ENCODE assay signal across 6 mouse cellular contexts in genomic region chr5:75931458-75931857, GRCm38 (mm10). TPM values are rescaled to one million over a fixed set of nuclear protein-coding genes. Genes with fewer than 3 reads are reported as not detected.
DNase-seq lines count a peak whose midpoint lies in the region; ATAC-seq lines count a peak whose summit lies in the region.
"Not testable (repeated sequence)": the region's sequence is repeated elsewhere in the genome, so short reads cannot be mapped to it uniquely, and the experiment has no call there.
"Had no signal": no experiment of that assay in that cellular context is flagged by ENCODE, and none has a peak within 500 bp of the region (broad histone marks: within the 10 kb centered on the region; RNA-seq: fewer than 3 reads in every experiment).

No protein-coding gene starts in this region.

- not testable (repeated sequence) for H3K36me3 ChIP-seq in embryonic facial prominence, embryonic 12.5 days; heart, embryonic 10.5 days; midbrain, embryonic 11.5 days (ENCODE audit: control insufficient read depth, insufficient read depth, low read length)

- not testable (repeated sequence) for H3K4me1 ChIP-seq in embryonic facial prominence, embryonic 12.5 days; midbrain, embryonic 11.5 days (ENCODE audit: control insufficient read depth, insufficient read depth, low read length)
- H3K4me1 ChIP-seq in heart, embryonic 10.5 days: peaks cover 30% of the 10 kb centered on the region

- DNase-seq in heart, adult 11 months: peak; percentile 61
- DNase-seq in heart, embryonic 10.5 days (ENCODE audit: low spot score): not testable (repeated sequence)
- peak; percentile 61 for DNase-seq in midbrain, embryonic 11.5 days (ENCODE audit: low spot score, missing footprints)

- H3K9ac ChIP-seq in embryonic facial prominence, embryonic 12.5 days: peak overlapping the region; percentile 30; the same call in 1 of the 2 replicates
- H3K9ac ChIP-seq in midbrain, embryonic 11.5 days (ENCODE audit: low read length): not testable (repeated sequence)

- H3K4me2 ChIP-seq in embryonic facial prominence, embryonic 12.5 days (replicated peaks); midbrain, embryonic 11.5 days: not testable (repeated sequence)

- not testable (repeated sequence) for ATAC-seq in embryonic facial prominence, embryonic 12.5 days (ENCODE audit: insufficient number of reproducible peaks, insufficient read depth, low FRiP score, low TSS enrichment); midbrain, embryonic 11.5 days (ENCODE audit: low FRiP score)

- not testable (repeated sequence) for H3K27me3 ChIP-seq in embryonic facial prominence, embryonic 12.5 days; heart, embryonic 10.5 days (ENCODE audit: insufficient read depth, poor library complexity, severe bottlenecking); midbrain, embryonic 11.5 days (ENCODE audit: control insufficient read depth, insufficient read depth, low read length)

- WGBS in embryonic facial prominence, embryonic 12.5 days: 79% methylated on average over 4 of the region's 4 CpGs
- 87% methylated on average over 4 of the region's 4 CpGs for WGBS in heart, embryonic 10.5 days
- 82% methylated on average over 4 of the region's 4 CpGs for WGBS in midbrain, embryonic 11.5 days

- not testable (repeated sequence) for H3K4me3 ChIP-seq in embryonic facial prominence, embryonic 12.5 days; heart, embryonic 10.5 days; midbrain, embryonic 11.5 days (ENCODE audit: low read depth, low read length)

- not testable (repeated sequence) for H3K9me3 ChIP-seq in embryonic facial prominence, embryonic 12.5 days; heart, embryonic 10.5 days; midbrain, embryonic 11.5 days (ENCODE audit: control insufficient read depth, low read length)

- not testable (repeated sequence) for H3K27ac ChIP-seq in embryonic facial prominence, embryonic 12.5 days; midbrain, embryonic 11.5 days (ENCODE audit: low read depth, low read length)
- H3K27ac ChIP-seq in heart, embryonic 10.5 days: peak overlapping the region; percentile 29; the same call in 1 of the 2 replicates

RNA-seq across cellular contexts. Expression of gene Kdr, which starts 46.8 kb away (rescaled TPM):
- polyA plus RNA-seq in embryonic facial prominence, embryonic 12.5 days (2016; fragmentation: Nextera tagmentation; extraction: Ambion mirVana): 29.0 and 31.0 TPM in 2 replicates
- polyA plus RNA-seq in heart, embryonic 10.5 days (2016; fragmentation: Nextera tagmentation; extraction: Ambion mirVana): 36.7 and 48.1 TPM in 2 replicates
- 24.5 and 28.1 TPM in 2 replicates for polyA plus RNA-seq in midbrain, embryonic 11.5 days (2014; fragmentation: Nextera tagmentation; extraction: Ambion mirVana)
- polyA plus RNA-seq: G1E, Patski had no signal
